Mouse (Mus musculus) cerebellum, adult 18-20 months (tissue): ENCODE data around the gene Aoah.

Source experiments
- DNase-seq, 2 experiments: peaks; one replicate each; pipeline ENCODE4 v3.0.0; 2021

The Aoah gene

GRCm38 (mm10) chr13:21082686-21083085, 288.8 kb downstream of the Aoah start:
- DNase-seq: no peak
